Mouse (Mus musculus): ENCODE results near the gene Sox13. TPM values are rescaled to one million over a fixed set of nuclear protein-coding genes. Genes with fewer than 3 reads are reported as not detected.

Sox13 gene
- polyA plus RNA-seq, 1 experiment from 2014 or later, result 14.2 TPM

DNA sequence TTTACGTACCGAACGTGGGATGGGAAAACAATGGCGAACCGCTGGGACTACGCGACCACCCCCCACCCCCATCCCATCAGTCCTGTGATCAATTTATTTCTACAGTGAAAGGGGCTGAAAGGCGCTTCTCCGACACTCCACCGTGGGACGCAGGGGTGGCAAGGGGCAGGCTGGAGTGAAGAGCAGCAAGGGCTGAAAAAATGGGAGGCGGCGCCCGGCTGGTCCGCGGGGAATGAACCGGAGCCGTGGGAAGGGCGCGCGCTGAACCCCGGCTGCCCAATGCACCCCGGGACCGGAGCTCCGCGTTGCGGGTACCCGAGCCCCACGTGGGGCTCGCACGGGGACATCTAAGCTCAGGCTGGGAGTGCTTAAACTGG, 1.0 kb downstream of the Sox13 start:
- WGBS, result under 1% methylated on average over 31 of the region's 31 CpGs

DNA sequence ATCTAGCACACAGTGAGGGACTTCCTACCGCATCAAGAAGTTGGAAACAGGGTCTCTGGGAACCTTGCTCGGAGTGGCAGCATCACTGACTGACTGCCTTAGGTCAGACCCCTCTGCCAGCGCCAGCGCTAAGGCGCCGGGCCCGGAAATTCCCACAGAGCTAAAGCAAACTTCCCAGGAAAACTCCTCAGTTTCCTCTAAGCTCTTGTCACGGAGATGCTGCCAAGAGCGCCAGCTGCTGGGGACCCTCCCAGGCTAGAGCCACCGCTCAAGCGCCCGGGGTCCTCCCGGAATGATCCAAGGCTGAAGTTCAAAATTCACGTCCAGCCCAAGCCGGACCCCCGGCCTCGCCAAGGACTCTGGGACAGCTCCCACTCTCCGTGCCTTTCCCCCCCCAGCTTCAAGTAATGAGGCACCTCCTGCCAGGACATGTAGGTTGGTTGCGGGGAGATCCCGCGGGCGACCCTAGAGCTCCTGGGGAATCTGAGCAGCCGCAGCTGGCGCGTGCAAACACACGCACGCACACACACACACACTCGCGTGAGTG, 1.5 kb downstream of the Sox13 start:
- Histone ChIP-seq H3K4me3 (peak overlapping the region; percentile 80), H3K36me3 (no peaks in the 10 kb centered on the region), H3K4me2 (replicated peaks) (peak overlapping the region; percentile 98), H3K9me3 (no peaks in the 10 kb centered on the region), H3K27me3 (replicated peaks) (no peaks in the 10 kb centered on the region), H3K27ac (no peak overlapping the region), H3K9ac (peak overlapping the region; percentile 92), H3K4me1 (peaks cover 38% of the 10 kb centered on the region)
- ATAC-seq (ENCODE audit: low FRiP score, low read depth), result peak; percentile 26; the same call in 1 of the 2 replicates
- WGBS, result under 1% methylated on average over 29 of the region's 29 CpGs

More for the DNA sequence above, 1.0 kb downstream of the Sox13 start:
- peak; percentile 23; the same call in 1 of the 2 replicates for ATAC-seq (ENCODE audit: low FRiP score, low read depth)
- no peaks in the 10 kb centered on the region for H3K36me3 ChIP-seq
- H3K27ac ChIP-seq, result no peak overlapping the region
- no peaks in the 10 kb centered on the region for H3K9me3 ChIP-seq
- H3K4me2 ChIP-seq (replicated peaks), result peak overlapping the region; percentile 98
- H3K4me1 ChIP-seq, result peaks cover 33% of the 10 kb centered on the region
- peak overlapping the region; percentile 80 for H3K4me3 ChIP-seq
- H3K27me3 ChIP-seq (replicated peaks), result no peaks in the 10 kb centered on the region
- peak overlapping the region; percentile 92 for H3K9ac ChIP-seq

DNA sequence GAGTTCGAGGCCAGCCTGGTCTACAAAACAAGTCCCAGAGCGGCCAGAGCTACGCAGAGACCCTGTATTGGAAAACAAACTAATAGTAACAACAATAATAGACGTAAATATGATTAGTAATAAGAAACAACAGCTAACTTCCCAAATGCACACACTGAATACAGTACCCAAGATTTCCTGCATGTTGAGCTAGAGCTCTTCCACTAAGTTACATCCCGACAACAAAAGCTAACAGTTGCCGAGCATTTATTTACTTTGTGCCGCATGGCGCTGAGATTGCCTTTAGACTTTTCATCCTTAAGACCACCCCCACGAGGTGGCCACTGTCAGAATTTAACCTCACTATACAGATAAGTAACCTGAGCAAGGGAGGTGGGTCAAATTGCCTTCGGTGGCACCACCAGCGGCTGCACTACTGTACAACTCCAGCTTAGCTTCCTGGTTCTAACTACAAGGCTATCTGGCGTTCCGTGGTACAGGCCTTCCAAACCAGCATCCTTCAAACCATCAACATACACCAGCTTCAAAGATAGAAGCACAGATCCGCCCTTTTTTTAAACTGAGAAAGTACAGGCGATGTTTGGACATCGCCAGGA, 2.1 kb downstream of the Sox13 start:
- Histone ChIP-seq H3K36me3 (no peaks in the 10 kb centered on the region), H3K27me3 (replicated peaks) (no peaks in the 10 kb centered on the region), H3K9ac (peak overlapping the region; percentile 92), H3K4me3 (peak overlapping the region; percentile 80), H3K4me2 (replicated peaks) (peak overlapping the region; percentile 98), H3K27ac (no peak overlapping the region), H3K4me1 (peaks cover 44% of the 10 kb centered on the region), H3K9me3 (no peaks in the 10 kb centered on the region)
- no peak for ATAC-seq (ENCODE audit: low FRiP score, low read depth)
- 35% methylated on average over 16 of the region's 16 CpGs for WGBS

DNA sequence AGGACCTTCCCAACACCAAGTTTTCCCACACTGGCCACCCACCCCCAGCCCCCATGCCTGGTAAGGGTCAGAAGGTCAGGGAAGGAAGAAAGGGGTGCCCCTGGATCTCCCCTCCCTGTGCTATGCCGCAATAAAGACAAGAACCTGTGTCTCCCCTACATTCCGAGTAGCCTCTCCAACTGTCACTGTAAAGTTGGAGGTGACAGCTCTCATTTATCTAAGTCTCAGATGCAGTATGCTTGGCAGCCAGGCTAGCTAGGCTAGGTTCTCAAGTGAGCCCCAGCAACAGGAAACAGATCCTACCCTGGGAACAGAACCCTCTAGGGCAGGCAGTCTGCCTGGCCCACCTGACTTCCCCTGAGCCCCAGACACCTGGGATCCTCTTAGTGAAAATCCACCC, 3.1 kb downstream of the Sox13 start:
- Histone ChIP-seq H3K27me3 (replicated peaks) (no peaks in the 10 kb centered on the region), H3K9ac (no peak overlapping the region), H3K36me3 (no peaks in the 10 kb centered on the region), H3K27ac (no peak overlapping the region), H3K4me3 (no peak overlapping the region), H3K9me3 (no peaks in the 10 kb centered on the region), H3K4me1 (peaks cover 45% of the 10 kb centered on the region), H3K4me2 (replicated peaks) (no peak overlapping the region)
- WGBS, result 20% methylated on average over 2 of the region's 2 CpGs
- ATAC-seq (ENCODE audit: low FRiP score, low read depth), result no peak

DNA sequence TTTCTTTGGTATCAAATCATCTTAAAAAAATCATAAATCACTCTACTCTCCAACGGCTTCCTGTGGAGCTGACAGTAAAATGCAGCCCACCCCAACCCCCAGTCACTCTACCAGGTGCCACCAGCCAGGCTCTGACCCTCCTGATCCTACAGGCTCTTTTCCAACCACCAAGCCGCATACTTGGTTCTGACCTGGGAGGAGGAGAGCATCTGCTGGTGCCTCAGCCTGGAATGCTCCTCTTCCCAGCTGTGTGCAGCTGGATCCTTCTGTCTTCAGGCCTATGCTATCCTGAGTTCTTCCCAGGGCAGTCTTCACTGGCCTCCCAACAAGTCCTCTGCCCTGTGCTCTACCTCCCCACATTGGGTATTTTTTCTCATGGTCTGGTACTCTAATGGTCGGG, 3.7 kb downstream of the Sox13 start:
- ATAC-seq (ENCODE audit: low FRiP score, low read depth), result no peak
- no peak overlapping the region for H3K9ac ChIP-seq
- no peaks in the 10 kb centered on the region for H3K36me3 ChIP-seq
- no peaks in the 10 kb centered on the region for H3K27me3 ChIP-seq (replicated peaks)
- WGBS, result 35% methylated on average over 3 of the region's 3 CpGs
- H3K9me3 ChIP-seq, result no peaks in the 10 kb centered on the region
- H3K4me3 ChIP-seq, result no peak overlapping the region
- H3K4me1 ChIP-seq, result peaks cover 47% of the 10 kb centered on the region
- H3K27ac ChIP-seq, result no peak overlapping the region
- no peak overlapping the region for H3K4me2 ChIP-seq (replicated peaks)

DNA sequence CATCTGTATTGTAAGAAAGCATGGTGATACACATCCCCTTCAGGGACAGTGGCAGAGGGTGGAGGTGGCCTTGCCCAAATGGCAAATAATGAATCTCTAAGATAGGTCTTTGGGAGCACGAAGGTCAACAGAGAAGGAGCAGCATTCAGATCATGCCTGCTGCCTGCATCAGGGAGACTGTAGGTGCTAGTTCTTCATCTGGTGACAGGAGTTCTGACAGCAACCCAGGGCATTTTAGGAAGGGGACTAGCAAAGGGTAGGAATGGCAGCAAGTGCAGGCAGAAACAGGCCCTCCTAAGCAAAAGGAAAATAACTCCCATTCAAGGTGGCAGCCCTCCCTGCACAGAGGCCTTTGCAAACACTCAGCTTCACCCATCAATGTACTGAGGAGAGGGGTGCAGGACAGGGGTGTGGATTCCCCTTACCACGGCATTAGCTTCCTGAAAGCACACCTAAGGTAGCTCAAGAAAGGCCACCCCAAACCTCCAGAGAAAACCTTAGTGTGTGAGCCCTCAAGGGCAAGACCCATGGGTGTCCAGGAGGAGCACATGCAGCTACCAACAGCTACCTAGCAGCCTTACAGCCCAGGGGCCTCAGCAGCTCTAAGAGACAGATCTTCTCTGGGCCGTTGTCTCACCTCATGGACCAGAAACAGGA, 4.9 kb downstream of the Sox13 start:
- H3K27me3 ChIP-seq (replicated peaks), result no peaks in the 10 kb centered on the region
- ATAC-seq (ENCODE audit: low FRiP score, low read depth), result no peak
- H3K36me3 ChIP-seq, result no peaks in the 10 kb centered on the region
- no peaks in the 10 kb centered on the region for H3K9me3 ChIP-seq
- no peak overlapping the region for H3K27ac ChIP-seq
- H3K4me1 ChIP-seq, result peaks cover 54% of the 10 kb centered on the region
- 0 out of 2 replicates have a peak overlapping the region, but pooled peaks have one; percentile 22 for H3K9ac ChIP-seq
- H3K4me2 ChIP-seq (replicated peaks), result no peak overlapping the region
- no peak overlapping the region for H3K4me3 ChIP-seq
- WGBS, result 66% methylated on average over 3 of the region's 3 CpGs

DNA sequence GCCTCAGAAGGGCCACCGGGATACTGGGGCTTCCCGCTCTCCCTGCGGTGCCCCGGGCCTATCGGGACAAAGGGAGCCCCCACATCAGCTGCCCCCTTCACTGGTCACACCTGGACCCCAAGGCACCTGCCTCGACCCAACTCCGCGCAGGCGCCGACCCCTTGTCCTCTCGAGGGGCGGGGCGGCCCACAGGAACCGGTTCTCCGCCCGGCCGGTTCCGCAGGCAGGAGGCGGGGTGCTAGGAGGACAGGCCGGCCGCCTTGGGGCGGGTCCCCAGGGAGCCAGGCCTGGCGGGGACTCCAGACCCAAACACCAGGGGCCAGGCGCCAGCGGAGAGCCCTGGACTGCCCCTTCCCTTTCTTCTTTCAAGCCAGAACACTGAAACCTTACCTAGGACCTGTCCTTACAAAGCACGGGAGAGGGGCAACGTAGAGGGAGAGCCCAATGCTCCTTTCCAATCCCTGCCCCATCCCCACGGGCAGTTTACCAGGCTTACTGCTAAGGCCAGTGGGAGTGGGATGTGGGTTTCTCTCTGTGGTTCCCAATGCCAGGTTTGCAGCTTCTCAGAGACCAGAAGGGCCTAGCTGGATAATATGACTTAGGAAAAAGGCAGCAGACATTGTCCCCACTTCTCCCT, 5.9 kb downstream of the Sox13 start:
- H3K4me1 ChIP-seq, result peaks cover 54% of the 10 kb centered on the region
- peak overlapping the region; percentile 27 for H3K4me3 ChIP-seq
- H3K36me3 ChIP-seq, result no peaks in the 10 kb centered on the region
- no peaks in the 10 kb centered on the region for H3K27me3 ChIP-seq (replicated peaks)
- H3K9ac ChIP-seq, result peak overlapping the region; percentile 55
- H3K27ac ChIP-seq, result no peak overlapping the region
- no peak for ATAC-seq (ENCODE audit: low FRiP score, low read depth)
- H3K4me2 ChIP-seq (replicated peaks), result peak overlapping the region; percentile 61
- no peaks in the 10 kb centered on the region for H3K9me3 ChIP-seq
- 15% methylated on average over 28 of the region's 28 CpGs for WGBS

DNA sequence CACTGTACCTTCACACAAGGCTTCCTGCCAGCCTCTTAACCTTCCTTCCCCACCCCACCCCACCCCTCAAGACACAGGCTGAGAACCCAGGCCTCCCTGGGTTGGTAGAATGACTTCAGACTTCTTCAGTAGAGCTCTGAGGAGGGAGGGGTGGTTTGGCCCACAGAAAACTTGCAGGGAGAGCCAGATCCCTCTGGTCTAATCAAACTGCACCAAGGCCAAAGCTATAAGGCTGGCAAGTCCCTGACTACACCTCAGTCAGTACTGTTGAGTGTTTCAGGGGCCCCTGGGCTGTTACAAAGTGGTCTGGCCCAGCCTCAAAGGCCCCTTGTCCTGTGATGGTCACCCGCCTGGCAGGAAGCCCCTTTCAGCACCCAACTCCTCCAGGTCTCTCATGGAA, 6.6 kb downstream of the Sox13 start:
- no peak overlapping the region for H3K9ac ChIP-seq
- H3K27ac ChIP-seq, result no peak overlapping the region

DNA sequence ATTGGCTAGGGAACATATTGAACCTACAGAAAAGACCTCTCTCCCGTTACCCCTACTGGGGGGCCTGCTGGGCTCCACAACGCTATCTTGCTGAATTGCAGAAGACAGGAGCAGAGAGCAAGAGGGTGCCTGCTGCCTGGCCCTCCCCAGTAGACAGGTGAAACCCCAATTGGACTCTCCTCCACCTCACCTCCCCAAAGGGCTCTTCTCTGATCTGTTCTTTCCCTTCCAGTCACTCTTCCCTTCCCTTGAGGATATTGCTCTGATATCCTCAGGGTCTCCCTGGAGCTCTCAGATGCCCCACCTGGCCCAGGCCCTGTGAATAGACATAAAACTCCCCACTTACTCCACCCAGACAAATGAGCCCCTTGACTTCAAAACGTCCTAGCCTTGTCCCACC, 7.1 kb downstream of the Sox13 start:
- Histone ChIP-seq H3K9me3 (no peaks in the 10 kb centered on the region), H3K9ac (no peak overlapping the region), H3K36me3 (no peaks in the 10 kb centered on the region), H3K4me1 (peaks cover 48% of the 10 kb centered on the region), H3K4me2 (replicated peaks) (peak overlapping the region; percentile 61; the same call in 1 of the 2 replicates), H3K27ac (no peak overlapping the region), H3K4me3 (no peak overlapping the region), H3K27me3 (replicated peaks) (no peaks in the 10 kb centered on the region)
- 68% methylated on average over 3 of the region's 3 CpGs for WGBS
- no peak for ATAC-seq (ENCODE audit: low FRiP score, low read depth)

More for the DNA sequence above, 6.6 kb downstream of the Sox13 start:
- Histone ChIP-seq H3K4me3 (no peak overlapping the region), H3K9me3 (no peaks in the 10 kb centered on the region), H3K4me2 (replicated peaks) (peak overlapping the region; percentile 61), H3K36me3 (no peaks in the 10 kb centered on the region), H3K4me1 (peaks cover 53% of the 10 kb centered on the region), H3K27me3 (replicated peaks) (no peaks in the 10 kb centered on the region)
- 66% methylated on average over 1 of the region's 1 CpGs for whole genome bisulfite sequencing
- no peak for ATAC-seq (ENCODE audit: low FRiP score, low read depth)

DNA sequence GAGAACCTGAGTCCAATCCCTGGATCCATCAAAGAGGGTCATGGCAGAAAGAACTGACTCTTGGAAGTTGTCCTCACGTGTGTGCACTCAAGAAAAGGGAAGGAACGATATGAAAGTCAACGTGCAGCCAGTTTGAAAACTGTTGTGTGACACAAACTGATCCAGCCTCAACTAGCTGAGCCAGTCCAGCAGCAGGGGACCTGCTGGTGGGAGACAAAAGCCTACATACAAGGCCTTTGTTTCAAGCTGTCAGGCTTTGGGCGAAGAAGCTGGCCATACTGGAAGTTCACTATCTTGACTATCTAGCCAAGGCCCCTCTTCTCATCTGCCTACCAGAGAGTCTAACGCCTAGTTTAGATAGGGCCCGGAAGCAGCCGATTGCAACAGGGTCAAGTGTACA, 7.7 kb downstream of the Sox13 start:
- Histone ChIP-seq H3K4me2 (replicated peaks) (no peak overlapping the region), H3K27ac (no peak overlapping the region), H3K36me3 (no peaks in the 10 kb centered on the region), H3K9ac (no peak overlapping the region), H3K9me3 (no peaks in the 10 kb centered on the region), H3K27me3 (replicated peaks) (no peaks in the 10 kb centered on the region), H3K4me1 (peaks cover 44% of the 10 kb centered on the region), H3K4me3 (no peak overlapping the region)
- no peak for ATAC-seq (ENCODE audit: low FRiP score, low read depth)
- WGBS, result 90% methylated on average over 7 of the region's 7 CpGs

DNA sequence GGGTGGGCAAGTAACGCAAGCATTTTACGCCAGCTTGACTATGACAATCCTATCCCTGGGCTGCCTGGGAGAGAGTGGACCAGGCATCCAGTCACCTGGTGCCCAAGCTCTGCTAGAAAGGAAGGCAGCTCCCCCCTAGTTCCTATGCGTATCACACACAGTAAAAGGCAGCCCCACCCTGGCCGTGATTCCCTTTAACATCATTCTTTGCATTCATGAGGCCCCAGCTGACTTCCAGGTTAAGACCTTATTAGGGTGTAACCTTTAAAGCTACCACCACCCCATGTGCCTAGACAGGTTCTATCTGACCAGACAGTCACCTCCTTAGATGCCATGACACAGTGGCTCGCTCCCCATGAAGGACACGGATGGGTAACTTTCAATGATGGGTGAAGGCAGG, 8.7 kb downstream of the Sox13 start:
- no peak overlapping the region for H3K9ac ChIP-seq
- ATAC-seq (ENCODE audit: low FRiP score, low read depth), result no peak
- no peaks in the 10 kb centered on the region for H3K27me3 ChIP-seq (replicated peaks)
- no peaks in the 10 kb centered on the region for H3K9me3 ChIP-seq
- no peak overlapping the region for H3K27ac ChIP-seq
- no peak overlapping the region for H3K4me3 ChIP-seq
- H3K36me3 ChIP-seq, result no peaks in the 10 kb centered on the region
- 71% methylated on average over 6 of the region's 6 CpGs for WGBS
- no peak overlapping the region for H3K4me2 ChIP-seq (replicated peaks)
- H3K4me1 ChIP-seq, result peaks cover 41% of the 10 kb centered on the region

DNA sequence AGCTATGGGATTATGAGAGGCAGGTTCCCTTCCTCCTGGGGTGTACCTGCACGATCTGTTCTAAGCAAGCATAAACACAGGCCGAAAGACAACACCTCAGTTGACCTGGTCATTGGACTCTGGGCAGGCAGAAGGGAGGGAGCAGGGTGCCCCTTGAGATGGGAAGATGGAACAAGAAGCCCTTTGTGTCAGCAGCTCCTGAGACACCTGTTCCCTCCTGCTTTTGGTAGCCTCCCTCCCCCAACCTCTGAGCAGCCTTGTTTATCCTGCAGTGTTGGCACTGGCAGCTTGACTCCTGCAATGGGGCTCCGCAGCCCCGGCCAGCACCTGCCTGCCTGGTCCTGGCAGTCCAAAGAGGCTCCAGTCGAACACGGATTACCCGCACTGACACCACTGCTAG, 9.1 kb downstream of the Sox13 start:
- Histone ChIP-seq H3K36me3 (no peaks in the 10 kb centered on the region), H3K9me3 (no peaks in the 10 kb centered on the region), H3K4me3 (no peak overlapping the region), H3K27ac (no peak overlapping the region), H3K4me2 (replicated peaks) (no peak overlapping the region), H3K9ac (no peak overlapping the region), H3K27me3 (replicated peaks) (no peaks in the 10 kb centered on the region), H3K4me1 (peaks cover 39% of the 10 kb centered on the region)
- ATAC-seq (ENCODE audit: low FRiP score, low read depth), result no peak
- 70% methylated on average over 7 of the region's 7 CpGs for WGBS

Data from neural tube, embryonic 12.5 days (tissue).